ENCODE assay signal across 19 mouse cellular contexts in the genomic region with DNA sequence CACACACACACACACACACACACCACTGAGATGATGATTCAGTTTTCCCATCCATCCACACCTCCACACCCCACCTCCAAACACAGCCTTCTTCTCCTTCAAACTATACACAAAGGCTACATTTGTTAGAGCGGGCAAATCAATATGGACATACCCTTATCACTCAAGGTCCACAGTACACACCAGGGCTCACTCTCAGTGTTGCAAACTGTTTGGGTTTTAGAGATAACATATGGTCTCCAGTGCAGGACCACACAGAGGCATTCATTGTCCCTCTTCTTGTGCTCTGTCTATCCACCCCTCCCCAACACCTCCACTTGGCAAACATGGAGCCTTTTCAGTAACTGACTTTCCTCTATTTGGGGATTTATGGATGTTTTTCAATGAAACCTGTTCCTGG. TPM values are rescaled to one million over a fixed set of nuclear protein-coding genes. Genes with fewer than 3 reads are reported as not detected.
DNase-seq lines count a peak whose midpoint lies in the region; ATAC-seq and TF ChIP-seq lines count a peak whose summit lies in the region.
"Had no signal": no experiment of that assay in that cellular context is flagged by ENCODE, and none has a peak within 500 bp of the region (broad histone marks: within the 10 kb centered on the region; RNA-seq: fewer than 3 reads in every experiment).

No protein-coding gene starts in this region.

- intact Hi-C loops in left cerebral cortex, postnatal 10 days (cut with DNase I): no loop called here

- H3K4me1 ChIP-seq in neural tube, embryonic 15.5 days: peaks cover 7% of the 10 kb centered on the region; the same call in 1 of the 2 replicates
- peaks cover 12% of the 10 kb centered on the region for H3K4me1 ChIP-seq in liver, embryonic 11.5 days (replicated peaks; ENCODE audit: control insufficient read depth, insufficient read depth, low read length)
- H3K4me1 ChIP-seq: heart, embryonic 12.5 days had no signal

- 97% methylated on average over 1 of the region's 1 CpGs for WGBS in neural tube, embryonic 15.5 days
- 39% methylated on average over 1 of the region's 1 CpGs for WGBS in liver, embryonic 11.5 days

- no peak overlapping the region for H3K4me3 ChIP-seq in neural tube, embryonic 15.5 days (replicated peaks)
- no peak overlapping the region for H3K4me3 ChIP-seq in liver, embryonic 11.5 days (ENCODE audit: low read depth, low read length)
- no peak overlapping the region for H3K4me3 ChIP-seq in layer of hippocampus, adult 2 months
- H3K4me3 ChIP-seq: heart, embryonic 12.5 days; midbrain, embryonic 13.5 days; neural tube, embryonic 13.5 days had no signal

- H3K27me3 ChIP-seq in neural tube, embryonic 15.5 days (replicated peaks): no peaks in the 10 kb centered on the region
- no peaks in the 10 kb centered on the region for H3K27me3 ChIP-seq in liver, embryonic 11.5 days (replicated peaks; ENCODE audit: control insufficient read depth, insufficient read depth, low read length)
- H3K27me3 ChIP-seq: heart, embryonic 12.5 days; midbrain, embryonic 13.5 days; neural tube, embryonic 13.5 days had no signal

- H3K36me3 ChIP-seq in neural tube, embryonic 15.5 days: no peaks in the 10 kb centered on the region
- H3K36me3 ChIP-seq in liver, embryonic 11.5 days (ENCODE audit: control insufficient read depth, insufficient read depth, low read length): no peaks in the 10 kb centered on the region
- H3K36me3 ChIP-seq: heart, embryonic 12.5 days; midbrain, embryonic 13.5 days; neural tube, embryonic 13.5 days had no signal

- no peak overlapping the region for H3K9ac ChIP-seq in neural tube, embryonic 15.5 days (replicated peaks)
- no peak overlapping the region for H3K9ac ChIP-seq in liver, embryonic 11.5 days (ENCODE audit: low read depth, low read length)
- H3K9ac ChIP-seq: forebrain, postnatal 0 days; heart, embryonic 12.5 days; hindbrain, embryonic 14.5 days; midbrain, embryonic 13.5 days; neural tube, embryonic 13.5 days had no signal

- no peak overlapping the region for H3K4me2 ChIP-seq in neural tube, embryonic 15.5 days
- no peak overlapping the region for H3K4me2 ChIP-seq in liver, embryonic 11.5 days
- H3K4me2 ChIP-seq: heart, embryonic 12.5 days; hindbrain, embryonic 14.5 days; midbrain, embryonic 13.5 days; neural tube, embryonic 13.5 days had no signal

- H3K27ac ChIP-seq in neural tube, embryonic 15.5 days (replicated peaks): 0 out of 2 replicates have a peak overlapping the region, but pooled peaks have one; percentile 6
- no peak overlapping the region for H3K27ac ChIP-seq in liver, embryonic 11.5 days (ENCODE audit: low read depth, low read length)
- H3K27ac ChIP-seq in layer of hippocampus, adult 2 months: no peak overlapping the region
- H3K27ac ChIP-seq: hindbrain, embryonic 14.5 days; midbrain, embryonic 13.5 days; neural tube, embryonic 13.5 days had no signal

- no peak for ATAC-seq in neural tube, embryonic 15.5 days (ENCODE audit: low FRiP score)
- peak; percentile 86 for ATAC-seq in liver, embryonic 11.5 days (replicated peaks; ENCODE audit: low FRiP score)
- ATAC-seq in megakaryocyte progenitor cell, adult 5-6 weeks (replicated peaks; ENCODE audit: poor library complexity): peak; percentile 77
- ATAC-seq: forebrain, postnatal 0 days; midbrain, embryonic 13.5 days had no signal

- no peak for DNase-seq in neural tube, embryonic 10.5 days (ENCODE audit: extremely low spot score, low spot score)
- no peak for DNase-seq in liver, embryonic 11.5 days (ENCODE audit: low spot score)
- DNase-seq in layer of hippocampus, adult 9-11 months: no peak
- DNase-seq in layer of hippocampus, adult 2 months (ENCODE audit: low spot score in 2 of 2): no peak
- no peak for DNase-seq in left cerebral cortex, postnatal 10 days (ENCODE audit: extremely low spot score in 1 of 2, low spot score in 2 of 2)
- DNase-seq: adrenal gland, adult 8-10 months; cerebellum, adult 11-12 months; cerebellum, postnatal 14 days; forebrain, postnatal 0 days; kidney, adult 11 months; lung, adult 2 months; lung, postnatal 4 days had no signal

- H3K9me3 ChIP-seq in neural tube, embryonic 15.5 days (replicated peaks): no peaks in the 10 kb centered on the region
- peaks cover 3% of the 10 kb centered on the region; the same call in 1 of the 2 replicates for H3K9me3 ChIP-seq in liver, embryonic 11.5 days (ENCODE audit: control insufficient read depth, low read length)
- H3K9me3 ChIP-seq: midbrain, embryonic 13.5 days; neural tube, embryonic 13.5 days had no signal

- no peak for TF ChIP-seq CTCF in layer of hippocampus, adult 2 months (conservative IDR thresholded peaks at IDR 0.05)

RNA-seq across cellular contexts. Expression of a gene that starts 29.7 kb away (rescaled TPM):
- 0.35 TPM in 1 of 2 replicates, not detected in the other for polyA plus RNA-seq in neural tube, embryonic 15.5 days (2015; fragmentation: Nextera tagmentation; extraction: Ambion mirVana)
- polyA plus RNA-seq in liver, embryonic 11.5 days (2014; fragmentation: Nextera tagmentation; extraction: Ambion mirVana): 15.0 and 16.7 TPM in 2 replicates
- not detected in 2 replicates for total RNA-seq in megakaryocyte progenitor cell, adult 5-6 weeks (2015)
- total RNA-seq in megakaryocyte progenitor cell, adult 5-6 weeks (2017): not detected in 2 replicates
- total RNA-seq in layer of hippocampus, adult 2 months (2021): under 1 TPM; 0.20 to 0.39 TPM
- under 1 TPM; 0.41 to 0.45 TPM for total RNA-seq in left cerebral cortex, postnatal 10 days (2021)
- polyA plus RNA-seq: C2C12; midbrain, embryonic 13.5 days had no signal
